Mouse (Mus musculus) lung, postnatal 10 days (tissue): ENCODE data around the gene Fam189a1.

Source experiments
- DNase-seq: peaks from one replicate; pipeline ENCODE4 v3.0.0; 2021

The Fam189a1 gene

GRCm38 (mm10) chr7:64871987-64872742 is 284.2 kb downstream of the Fam189a1 start:
- DNase-seq, result no peak

GRCm38 (mm10) chr7:64869549-64870065 is 286.8 kb downstream of the Fam189a1 start:
- DNase-seq, result no peak

GRCm38 (mm10) chr7:64863538-64863937 is 292.8 kb downstream of the Fam189a1 start:
- DNase-seq, result no peak

GRCm38 (mm10) chr7:64862978-64863377 is 293.4 kb downstream of the Fam189a1 start:
- no peak for DNase-seq

GRCm38 (mm10) chr7:64856526-64857082 is 299.8 kb downstream of the Fam189a1 start:
- no peak for DNase-seq

GRCm38 (mm10) chr7:64855976-64856375 is 300.4 kb downstream of the Fam189a1 start:
- no peak for DNase-seq

GRCm38 (mm10) chr7:64855389-64855927 is 300.9 kb downstream of the Fam189a1 start:
- DNase-seq, result no peak

GRCm38 (mm10) chr7:64850791-64851190 is 305.6 kb downstream of the Fam189a1 start:
- DNase-seq, result peak; percentile 27

GRCm38 (mm10) chr7:64847366-64847899 is 308.9 kb downstream of the Fam189a1 start:
- no peak for DNase-seq

- DNase-seq, result peak; percentile 35
Observed at GRCm38 (mm10) chr7:64846061-64846460, 310.3 kb downstream of the Fam189a1 start.

- no peak for DNase-seq
Observed at GRCm38 (mm10) chr7:64840946-64841659, 315.3 kb downstream of the Fam189a1 start.

- no peak for DNase-seq
Observed at GRCm38 (mm10) chr7:64840576-64840895, 315.8 kb downstream of the Fam189a1 start.

GRCm38 (mm10) chr7:64839801-64840575 is 316.4 kb downstream of the Fam189a1 start:
- DNase-seq, result peak; percentile 83

- no peak for DNase-seq
Observed at GRCm38 (mm10) chr7:64839281-64839680, 317.1 kb downstream of the Fam189a1 start.

GRCm38 (mm10) chr7:64830214-64830995 is 326.0 kb downstream of the Fam189a1 start:
- DNase-seq, result no peak

GRCm38 (mm10) chr7:64821081-64821480 is 335.3 kb downstream of the Fam189a1 start:
- no peak for DNase-seq

GRCm38 (mm10) chr7:64819683-64820082 is 336.7 kb downstream of the Fam189a1 start:
- DNase-seq, result no peak

- DNase-seq, result no peak
Observed at GRCm38 (mm10) chr7:64808876-64809275, 347.5 kb downstream of the Fam189a1 start.

- DNase-seq, result no peak
Observed at GRCm38 (mm10) chr7:64805100-64805499, 351.3 kb downstream of the Fam189a1 start.

GRCm38 (mm10) chr7:64795554-64795953 is 360.8 kb downstream of the Fam189a1 start:
- no peak for DNase-seq

GRCm38 (mm10) chr7:64792031-64792430 is 364.3 kb downstream of the Fam189a1 start:
- DNase-seq, result peak; percentile 26

- DNase-seq, result no peak
Observed at GRCm38 (mm10) chr7:64791145-64791544, 365.2 kb downstream of the Fam189a1 start.
